4 mouse cellular contexts compared by ENCODE assay signal in genomic region chr12:83622031-83622755, GRCm38 (mm10).
"Had no signal": no experiment of that assay in that cellular context is flagged by ENCODE, and none has a peak within 500 bp of the region (broad histone marks: within the 10 kb centered on the region; RNA-seq: fewer than 3 reads in every experiment).

No protein-coding gene starts in this region.

- DNase-seq: lung, adult 18-20 months; right cerebral cortex, adult 18-20 months; right cerebral cortex, postnatal 25 days; thymus, postnatal 36 days had no signal
